Mouse (Mus musculus) intestine, embryonic 16.5 days (tissue): Measurements from ENCODE around the gene Apobec1. TPM values are rescaled to one million over a fixed set of nuclear protein-coding genes. Genes with fewer than 3 reads are reported as not detected.
A peak's percentile ranks its signal among the peaks of the same experiment; 100 is the strongest.

ENCODE experiments used
- ATAC-seq: fragments of 200-750 bp; cut with Nextera tagmentation; 2 replicates; pipeline ENCODE4 v1.8.0; 2017; ENCODE audit warnings: moderate TSS enrichment, moderate library complexity
- H3K27ac ChIP-seq: fragments of 300-500 bp; sonication (generic); 2 replicates; pipeline ENCODE4 v1.5.1; 2014; ENCODE audit warnings: mild to moderate bottlenecking, low read length
- H3K27me3 ChIP-seq: fragments of 300-500 bp; sonication (generic); replicated peaks from 2 replicates; pipeline ENCODE4 v1.6.1; 2014; ENCODE audit warnings: low read length, control low read depth, mixed read lengths; ENCODE audit not compliant: control insufficient read depth, insufficient read depth
- H3K36me3 ChIP-seq: fragments of 300-500 bp; sonication (generic); 2 replicates; pipeline ENCODE4 v1.6.1; 2014; ENCODE audit warnings: low read length, control low read depth; ENCODE audit not compliant: control insufficient read depth, insufficient read depth
- H3K4me1 ChIP-seq: fragments of 300-500 bp; sonication (generic); 2 replicates; pipeline ENCODE4 v1.6.1; 2014; ENCODE audit warnings: low read length, control low read depth, mixed read lengths; ENCODE audit not compliant: control insufficient read depth, insufficient read depth
- H3K4me2 ChIP-seq: fragments of 300-500 bp; sonication (generic); 2 replicates; pipeline ENCODE4 v1.6.1; 2014; ENCODE audit warnings: low read depth, low read length, control low read depth
- H3K4me3 ChIP-seq: fragments of 300-500 bp; sonication (generic); 2 replicates; pipeline ENCODE4 v1.5.1; 2014; ENCODE audit warnings: mild to moderate bottlenecking, low read length
- H3K9ac ChIP-seq: fragments of 300-500 bp; sonication (generic); 2 replicates; pipeline ENCODE4 v1.6.1; 2014; ENCODE audit warnings: low read depth, low read length
- H3K9me3 ChIP-seq: fragments of 300-500 bp; sonication (generic); 2 replicates; pipeline ENCODE4 v1.6.1; 2016; ENCODE audit warnings: low read length, control low read depth; ENCODE audit not compliant: control insufficient read depth
- WGBS: fragments of 180-500 bp; shearing (Covaris S2); extraction: QIAGEN DNeasy Blood & Tissue Kit; methylation state at CpG from one replicate; pipeline ENCODE4 v1.1.7; 2014; 5-methylcytosine and 5-hydroxymethylcytosine counted together
- polyA plus RNA-seq: library from polyadenylated mRNA; unstranded; fragments of >200 nt; fragmentation: Nextera tagmentation; extraction: Ambion mirVana; gene quantifications from 2 replicates; pipeline ENCODE4 v1.2.1, GENCODE M21; 2015

The Apobec1 gene
- polyA plus RNA-seq, 1 experiment from 2014 or later = 9.1 TPM

DNA sequence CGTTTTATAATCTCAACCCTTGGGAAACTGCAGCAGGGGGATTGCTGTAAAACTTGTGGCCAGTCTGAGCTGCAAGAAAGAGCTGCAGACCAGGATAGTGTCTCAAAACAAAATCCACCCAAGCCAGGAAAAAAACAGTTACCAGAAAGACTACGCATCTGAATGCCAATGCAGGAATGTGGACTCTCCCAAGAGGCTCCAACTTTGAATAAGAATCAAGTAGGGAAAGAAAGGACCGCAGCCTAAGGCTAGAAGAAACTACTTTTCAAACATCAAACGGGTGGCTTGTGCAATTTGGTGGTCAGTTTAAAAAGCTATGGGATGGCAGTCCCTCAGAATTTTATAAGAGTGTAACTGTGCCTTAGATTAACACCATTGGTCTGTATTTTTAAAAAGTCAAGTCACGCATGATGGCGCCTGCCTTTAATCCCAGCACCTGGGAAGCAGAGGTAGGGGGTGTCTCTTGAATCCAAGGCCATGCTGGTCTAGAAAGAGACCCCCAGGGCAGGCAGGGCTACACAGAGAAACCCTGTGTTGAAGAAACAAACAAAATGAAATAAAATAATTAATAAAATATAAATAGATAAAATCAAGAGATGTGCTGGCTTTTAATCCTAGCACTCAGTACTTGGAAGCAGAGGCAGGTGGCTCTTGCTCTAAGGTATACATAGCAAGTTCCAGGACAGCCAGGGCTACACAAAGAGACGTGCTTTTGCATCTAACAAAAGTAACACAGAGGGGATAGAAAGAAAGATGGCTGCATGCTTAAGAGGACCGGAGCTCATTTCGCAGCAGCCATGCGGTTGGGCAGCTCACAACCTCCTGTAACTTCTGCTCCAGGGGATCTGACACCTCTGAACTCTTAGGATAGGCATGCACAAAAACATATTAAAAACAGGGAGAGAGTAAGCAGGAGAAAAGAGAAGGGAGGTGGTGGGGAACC lies 6.5 kb upstream of the Apobec1 start:
- WGBS = 81% methylated on average over 10 of the region's 10 CpGs
- H3K4me3 ChIP-seq = no peak overlapping the region
- no peaks in the 10 kb centered on the region for H3K36me3 ChIP-seq
- no peak for ATAC-seq
- no peak overlapping the region for H3K4me2 ChIP-seq
- H3K4me1 ChIP-seq = no peaks in the 10 kb centered on the region
- H3K9me3 ChIP-seq = no peaks in the 10 kb centered on the region
- no peak overlapping the region for H3K9ac ChIP-seq
- no peak overlapping the region for H3K27ac ChIP-seq
- H3K27me3 ChIP-seq = no peaks in the 10 kb centered on the region

DNA sequence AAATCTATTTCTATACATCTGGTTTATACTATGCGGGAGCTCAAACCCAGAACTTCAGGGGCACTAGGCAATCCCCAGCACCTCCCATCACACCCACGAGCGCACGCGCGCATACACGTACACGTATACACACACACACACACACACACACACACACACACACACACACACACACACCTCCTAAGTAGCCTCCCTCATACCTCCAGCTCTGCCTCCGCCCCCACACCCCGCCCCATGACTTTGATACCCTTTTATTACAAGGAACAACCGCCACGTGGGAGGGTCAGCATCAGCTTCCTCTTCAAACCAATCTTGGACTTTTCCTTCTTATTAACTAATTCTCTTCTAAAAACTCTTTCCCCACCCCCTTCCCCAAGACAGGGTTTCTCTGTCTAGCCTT lies 5.5 kb upstream of the Apobec1 start:
- Histone ChIP-seq H3K9ac (no peak overlapping the region), H3K4me3 (no peak overlapping the region), H3K36me3 (no peaks in the 10 kb centered on the region), H3K4me1 (no peaks in the 10 kb centered on the region), H3K9me3 (no peaks in the 10 kb centered on the region), H3K27ac (no peak overlapping the region), H3K27me3 (no peaks in the 10 kb centered on the region), H3K4me2 (no peak overlapping the region)
- WGBS = 89% methylated on average over 12 of the region's 12 CpGs
- peak; percentile 25; the same call in 1 of the 2 replicates for ATAC-seq

DNA sequence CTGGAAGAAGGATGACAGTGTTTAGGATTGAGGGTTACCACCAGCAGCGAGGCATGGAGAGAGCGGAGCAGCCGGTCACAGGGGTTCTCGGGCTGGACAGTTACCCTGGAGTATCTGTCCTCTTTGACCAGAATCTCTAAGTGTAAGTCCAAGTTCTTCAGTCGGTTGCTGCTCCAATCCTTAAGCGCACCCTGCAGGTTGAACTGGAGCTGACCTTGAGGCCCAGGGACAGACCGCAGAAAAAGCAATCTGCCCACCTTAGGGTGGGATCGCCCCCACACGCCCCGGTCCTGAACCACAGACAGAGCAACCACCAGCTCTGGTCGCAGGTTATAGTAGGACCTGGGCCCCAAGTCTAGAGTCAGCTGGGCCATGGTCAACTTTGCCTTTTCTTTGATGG lies 4.4 kb upstream of the Apobec1 start:
- Histone ChIP-seq H3K4me1 (no peaks in the 10 kb centered on the region), H3K9me3 (no peaks in the 10 kb centered on the region), H3K36me3 (no peaks in the 10 kb centered on the region), H3K4me3 (no peak overlapping the region), H3K27ac (no peak overlapping the region), H3K4me2 (no peak overlapping the region), H3K9ac (no peak overlapping the region), H3K27me3 (no peaks in the 10 kb centered on the region)
- WGBS = 90% methylated on average over 11 of the region's 11 CpGs
- no peak for ATAC-seq

GRCm38 (mm10) chr6:122605483-122605882 lies 3.2 kb upstream of the Apobec1 start:
- Histone ChIP-seq H3K27ac (no peak overlapping the region), H3K27me3 (no peaks in the 10 kb centered on the region), H3K4me1 (no peaks in the 10 kb centered on the region), H3K9ac (no peak overlapping the region), H3K4me3 (no peak overlapping the region), H3K4me2 (no peak overlapping the region), H3K9me3 (no peaks in the 10 kb centered on the region), H3K36me3 (no peaks in the 10 kb centered on the region)
- 85% methylated on average over 8 of the region's 8 CpGs for WGBS
- ATAC-seq = no peak

GRCm38 (mm10) chr6:122604260-122604659 lies 2.0 kb upstream of the Apobec1 start:
- H3K4me3 ChIP-seq = no peak overlapping the region
- no peak overlapping the region for H3K4me2 ChIP-seq
- H3K27ac ChIP-seq = no peak overlapping the region
- H3K4me1 ChIP-seq = no peaks in the 10 kb centered on the region
- H3K27me3 ChIP-seq = no peaks in the 10 kb centered on the region
- H3K9ac ChIP-seq = no peak overlapping the region
- ATAC-seq = no peak
- H3K9me3 ChIP-seq = no peaks in the 10 kb centered on the region
- H3K36me3 ChIP-seq = no peaks in the 10 kb centered on the region

DNA sequence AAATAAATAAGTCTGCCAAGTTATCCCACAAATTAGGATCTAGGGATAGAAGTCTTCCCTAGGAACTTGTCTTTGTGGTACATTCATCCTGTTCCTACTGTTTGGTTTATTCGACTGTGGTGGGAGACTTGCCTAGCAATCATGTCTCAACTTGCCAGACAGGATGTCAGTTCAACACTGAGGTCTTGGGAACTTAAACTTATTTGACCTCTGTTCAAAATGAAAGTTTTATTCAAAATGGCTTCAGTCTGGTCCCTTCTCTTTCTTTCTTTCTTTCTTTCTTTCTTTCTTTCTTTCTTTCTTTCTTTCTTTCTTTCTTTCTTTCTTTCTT lies 713 bp upstream of the Apobec1 start:
- Histone ChIP-seq H3K4me1 (no peaks in the 10 kb centered on the region), H3K27me3 (no peaks in the 10 kb centered on the region), H3K4me3 (peak overlapping the region; percentile 50), H3K36me3 (no peaks in the 10 kb centered on the region), H3K9me3 (no peaks in the 10 kb centered on the region), H3K27ac (no peak overlapping the region; the same call in 1 of the 2 replicates), H3K9ac (peak overlapping the region; percentile 65; the same call in 1 of the 2 replicates), H3K4me2 (peak overlapping the region; percentile 60)
- WGBS = 32% methylated on average over 1 of the region's 1 CpGs
- ATAC-seq = peak; percentile 6; the same call in 1 of the 2 replicates

DNA sequence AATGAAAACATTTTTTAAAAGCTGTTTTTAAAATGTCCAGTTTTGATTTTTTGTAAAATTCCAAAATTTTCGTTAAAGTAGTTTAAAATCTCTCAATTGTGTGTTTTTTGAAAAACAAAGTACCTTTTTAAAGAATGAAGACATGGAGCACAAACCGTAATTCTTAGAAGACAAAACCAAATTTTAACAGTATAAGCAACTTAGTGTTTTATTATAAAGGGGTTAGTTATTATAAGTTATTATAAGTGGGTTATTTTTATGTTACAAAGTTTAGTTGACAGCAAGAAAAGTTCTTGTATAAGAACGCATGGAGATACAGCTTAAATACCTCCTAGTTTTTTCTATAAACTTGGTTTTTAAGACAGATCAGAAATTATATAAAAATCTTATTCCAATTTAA lies 629 bp downstream of the Apobec1 start:
- Histone ChIP-seq H3K27me3 (no peaks in the 10 kb centered on the region), H3K4me2 (peak overlapping the region; percentile 60), H3K4me1 (no peaks in the 10 kb centered on the region), H3K4me3 (peak overlapping the region; percentile 50), H3K9ac (no peak overlapping the region), H3K9me3 (no peaks in the 10 kb centered on the region), H3K36me3 (no peaks in the 10 kb centered on the region), H3K27ac (no peak overlapping the region)
- 87% methylated on average over 3 of the region's 3 CpGs for WGBS
- no peak for ATAC-seq

DNA sequence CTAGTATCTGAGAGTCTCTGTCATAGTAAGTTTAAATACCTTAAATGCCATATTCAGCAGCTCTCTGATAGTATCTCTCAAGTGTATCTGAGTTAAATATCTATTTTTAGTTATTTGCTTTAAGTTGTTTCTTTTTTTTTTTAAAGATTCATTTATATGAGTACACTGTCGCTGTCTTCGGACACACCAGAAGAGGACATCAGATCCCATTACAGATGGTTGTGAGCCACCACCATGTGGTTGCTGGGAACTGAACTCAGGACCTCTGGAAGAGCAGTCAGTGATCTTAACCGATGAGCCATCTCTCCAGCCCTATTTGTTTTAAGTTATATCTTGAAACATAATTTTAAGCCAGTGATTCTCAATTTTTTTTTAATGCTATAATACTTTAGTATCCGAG lies 1.2 kb downstream of the Apobec1 start:
- 80% methylated on average over 4 of the region's 4 CpGs for WGBS
- H3K9me3 ChIP-seq = no peaks in the 10 kb centered on the region
- H3K4me1 ChIP-seq = no peaks in the 10 kb centered on the region
- H3K27ac ChIP-seq = no peak overlapping the region
- H3K27me3 ChIP-seq = no peaks in the 10 kb centered on the region
- no peak for ATAC-seq
- no peaks in the 10 kb centered on the region for H3K36me3 ChIP-seq
- no peak overlapping the region for H3K9ac ChIP-seq
- no peak overlapping the region for H3K4me2 ChIP-seq
- no peak overlapping the region for H3K4me3 ChIP-seq

GRCm38 (mm10) chr6:122600066-122600646 lies 2.1 kb downstream of the Apobec1 start:
- no peaks in the 10 kb centered on the region for H3K9me3 ChIP-seq
- no peak overlapping the region for H3K9ac ChIP-seq
- no peak overlapping the region for H3K4me3 ChIP-seq
- 86% methylated on average over 7 of the region's 7 CpGs for WGBS
- no peaks in the 10 kb centered on the region for H3K27me3 ChIP-seq
- no peak for ATAC-seq
- H3K36me3 ChIP-seq = no peaks in the 10 kb centered on the region
- H3K27ac ChIP-seq = no peak overlapping the region
- H3K4me2 ChIP-seq = no peak overlapping the region
- H3K4me1 ChIP-seq = no peaks in the 10 kb centered on the region
